Mouse (Mus musculus) spleen, adult 12 weeks (tissue): ENCODE data around the gene Chrna10.

Experiments
- DNase-seq: peaks from one replicate; pipeline ENCODE4 v3.0.0; 2022; ENCODE audit warnings: low spot score

The Chrna10 gene

DNA sequence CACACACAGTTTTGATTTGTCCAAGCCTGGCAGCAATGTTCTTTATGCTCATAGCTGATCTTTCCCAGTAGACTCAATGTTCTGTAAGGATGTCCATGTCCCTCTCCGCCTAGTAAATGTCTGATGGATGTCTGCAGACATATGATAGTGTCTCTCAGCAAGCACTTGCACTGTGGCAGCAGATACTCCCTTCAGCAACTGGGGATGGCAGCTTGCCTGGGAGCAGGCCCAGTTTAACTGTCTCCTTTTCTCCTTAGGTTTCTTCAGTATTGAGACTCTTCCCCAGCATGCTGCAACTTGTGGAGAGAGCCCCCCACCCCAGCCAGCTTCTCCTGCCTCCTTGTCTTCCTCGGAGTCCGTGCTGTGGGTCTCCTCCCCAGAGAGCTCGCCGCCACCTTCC is 34.8 kb downstream of the Chrna10 start:
- no peak for DNase-seq

DNA sequence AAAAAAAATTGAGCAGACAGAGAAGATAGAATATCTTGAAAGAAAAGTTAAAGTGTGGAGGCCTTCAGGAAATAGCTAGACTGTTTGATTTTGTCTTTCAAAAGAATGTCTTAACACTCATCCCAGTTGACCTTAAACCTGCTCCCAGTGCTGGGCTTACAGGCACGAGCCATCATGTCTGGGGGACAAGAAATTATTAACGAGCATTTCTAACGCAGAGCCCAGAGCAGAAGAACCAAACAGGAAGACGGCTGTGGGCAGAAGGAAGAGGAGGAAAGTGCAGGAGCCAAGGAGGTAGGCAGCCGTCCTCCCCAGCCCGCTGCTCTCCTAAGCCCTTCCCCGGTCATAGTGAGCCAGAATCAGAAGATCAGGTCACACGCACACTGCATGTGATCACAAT is 36.3 kb downstream of the Chrna10 start:
- no peak for DNase-seq

DNA sequence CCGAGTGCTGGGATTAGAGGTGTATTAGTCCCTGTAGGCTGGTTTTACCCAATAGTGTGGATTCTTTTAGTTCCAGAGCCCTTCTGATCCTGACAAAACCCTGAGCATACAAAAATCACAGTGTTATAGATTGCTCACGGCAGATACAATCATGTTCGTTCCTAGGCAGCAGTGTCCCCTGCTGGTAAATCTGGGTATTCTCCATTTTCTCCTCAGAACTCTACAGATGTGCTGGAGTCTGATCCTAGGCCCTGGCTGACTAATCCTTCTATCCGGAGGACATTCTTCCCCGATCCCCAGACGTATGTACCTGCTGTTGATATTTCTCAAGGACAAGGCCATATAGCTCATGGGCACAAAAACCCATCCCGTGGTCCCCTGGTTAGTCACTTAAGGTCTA is 38.1 kb downstream of the Chrna10 start:
- no peak for DNase-seq

DNA sequence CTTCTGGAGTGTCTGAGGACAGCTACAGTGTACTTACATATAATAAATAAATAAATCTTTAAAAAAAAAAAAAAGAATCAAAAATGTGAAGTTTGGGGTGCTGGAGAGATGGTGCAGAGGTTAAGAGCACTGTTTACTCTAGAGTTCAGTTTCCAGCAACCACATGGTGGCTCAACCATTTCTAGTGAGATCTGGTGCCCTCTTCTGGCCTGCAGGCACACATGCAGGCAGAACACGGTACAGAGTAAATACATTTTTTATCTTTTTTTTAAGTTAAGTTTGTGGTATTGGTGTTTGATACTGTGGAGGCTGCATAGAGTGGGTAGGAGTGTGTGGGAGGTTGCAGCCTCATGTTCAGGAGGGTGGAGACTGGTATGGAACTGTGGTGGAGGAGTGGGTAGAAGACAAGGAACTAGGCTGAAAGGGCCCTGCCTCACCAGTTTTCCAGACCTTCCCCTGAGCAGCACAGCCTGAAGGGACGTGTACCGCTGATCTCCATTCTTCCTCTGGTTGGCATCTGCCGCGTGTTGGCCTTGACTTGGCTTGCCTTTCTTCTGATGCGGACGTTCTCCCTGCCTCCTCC is 39.8 kb downstream of the Chrna10 start:
- peak; percentile 15 for DNase-seq

DNA sequence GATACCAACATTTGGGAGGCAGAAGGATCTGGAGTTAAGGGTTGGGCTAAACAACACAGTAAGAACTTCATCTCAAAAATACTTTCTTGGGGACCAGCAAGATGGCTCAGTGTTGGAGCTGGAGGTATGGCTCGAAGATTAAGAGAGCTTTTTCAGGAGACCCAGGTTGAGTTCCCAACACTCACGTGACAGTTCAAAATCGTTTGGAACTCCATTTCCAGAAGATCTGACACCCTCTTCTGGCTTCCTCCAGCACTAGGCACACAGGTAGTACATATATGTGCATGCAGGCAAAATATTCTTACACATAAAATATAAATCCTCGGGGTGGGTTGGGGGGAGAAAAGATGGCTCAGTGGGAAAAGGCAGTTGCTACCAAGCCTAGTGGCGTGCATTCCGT is 50.3 kb downstream of the Chrna10 start:
- DNase-seq: no peak

DNA sequence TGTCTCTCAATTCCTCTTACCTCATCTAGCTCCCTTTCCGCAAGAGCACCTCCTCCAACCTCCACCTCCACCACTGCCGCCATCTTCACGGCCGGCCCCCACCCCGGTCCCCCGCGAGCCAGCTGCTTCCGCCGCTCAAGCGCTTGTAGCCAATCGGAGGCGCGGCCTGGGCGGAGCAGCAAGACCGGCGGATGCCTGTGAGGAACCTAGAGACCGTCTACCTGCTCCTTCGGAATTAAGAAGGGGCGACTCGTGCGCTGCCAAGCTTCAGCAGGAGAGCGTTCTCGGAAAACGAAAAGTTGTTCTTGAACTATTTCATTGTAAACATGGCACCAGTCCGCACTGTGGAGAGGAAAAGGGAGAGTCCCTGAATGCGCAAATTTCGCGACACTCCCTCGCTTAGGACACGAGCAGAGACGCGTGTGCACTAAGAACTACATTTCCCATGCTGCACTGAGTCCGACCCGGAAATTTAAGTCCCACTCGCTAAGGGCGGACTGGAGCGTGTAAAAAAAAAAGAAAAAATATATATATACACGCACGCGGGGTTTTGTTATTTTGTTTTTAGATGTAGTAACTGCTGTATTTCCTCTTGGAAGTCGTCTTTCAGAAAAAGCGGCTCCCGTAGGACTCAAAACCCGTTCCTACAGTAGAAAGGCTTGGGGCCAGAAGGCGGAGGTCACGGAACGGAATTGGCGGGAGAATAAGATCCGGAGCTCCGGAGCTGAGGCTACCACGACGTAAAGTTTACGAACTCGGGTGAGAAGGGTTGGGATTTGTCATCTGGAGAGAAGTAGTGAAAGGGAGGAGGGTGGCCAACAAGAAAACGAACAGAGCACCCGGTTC is 51.4 kb downstream of the Chrna10 start, which contains the start of the genes Rnf121, Xndc1 and Xntrpc:
Gene Rnf121, minus strand, starts transcription at position 424 of the 846 bp plus-strand sequence.
Gene Xndc1, plus strand, starts transcription at position 466 of the 846 bp plus-strand sequence.
Gene Xntrpc, plus strand, starts transcription at position 668 of the 846 bp plus-strand sequence.
- peak; percentile 91 for DNase-seq

DNA sequence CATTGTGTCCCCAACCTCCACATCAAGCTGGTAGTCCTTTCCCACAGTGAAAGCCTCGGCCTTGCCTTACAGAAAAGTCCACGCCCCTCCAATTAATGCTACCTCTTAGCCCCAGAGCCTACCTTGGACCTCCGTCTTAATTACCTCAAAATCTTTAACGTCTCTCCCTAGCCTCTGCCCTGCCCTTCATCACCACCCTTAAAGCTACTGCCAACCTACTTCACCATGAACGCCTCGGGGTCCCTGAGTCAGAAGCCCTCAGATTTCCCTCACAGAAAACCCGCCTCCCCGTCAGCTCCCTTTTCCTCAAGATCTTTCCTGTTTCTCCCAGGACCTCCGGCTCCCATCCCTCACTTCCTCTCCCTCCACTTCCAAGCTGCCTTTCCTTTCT is 52.0 kb downstream of the Chrna10 start:
- no peak for DNase-seq

DNA sequence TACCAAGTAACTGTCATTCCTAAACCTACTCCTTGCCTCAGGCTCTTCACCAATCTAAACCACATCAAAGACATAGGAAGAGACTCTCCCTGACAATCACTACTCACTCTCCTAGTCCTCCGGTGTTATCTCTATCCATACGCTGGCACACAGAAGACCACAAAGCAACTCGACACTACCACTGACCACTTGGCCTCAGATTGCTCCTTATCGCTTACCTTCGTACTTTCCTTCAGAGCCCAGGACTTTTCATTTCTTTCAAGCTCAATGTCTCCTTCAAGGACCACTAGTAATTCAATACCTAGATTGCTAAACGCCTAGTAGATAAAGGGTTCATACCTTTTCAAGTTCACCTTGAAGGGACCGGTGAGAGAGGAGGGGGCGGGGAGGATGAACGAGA is 52.7 kb downstream of the Chrna10 start:
- DNase-seq: no peak

DNA sequence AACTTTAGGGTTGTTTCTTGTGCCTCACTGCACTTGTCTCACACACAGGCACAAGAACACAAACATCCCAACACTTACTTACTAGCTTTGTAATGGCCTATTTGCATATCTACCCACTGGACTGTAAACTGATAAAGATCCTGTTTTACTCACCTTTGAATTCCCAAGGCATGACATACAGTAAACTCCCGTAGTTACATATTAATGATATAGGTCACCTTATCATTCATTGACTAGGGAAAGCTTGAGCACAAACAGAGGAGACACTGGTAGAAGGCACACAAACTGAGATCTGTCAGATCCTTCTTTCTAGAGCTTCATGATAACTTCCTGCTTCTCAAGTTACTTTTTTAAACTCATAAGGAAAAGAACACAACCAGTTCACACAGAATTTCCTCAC is 54.4 kb downstream of the Chrna10 start:
- DNase-seq: no peak

DNA sequence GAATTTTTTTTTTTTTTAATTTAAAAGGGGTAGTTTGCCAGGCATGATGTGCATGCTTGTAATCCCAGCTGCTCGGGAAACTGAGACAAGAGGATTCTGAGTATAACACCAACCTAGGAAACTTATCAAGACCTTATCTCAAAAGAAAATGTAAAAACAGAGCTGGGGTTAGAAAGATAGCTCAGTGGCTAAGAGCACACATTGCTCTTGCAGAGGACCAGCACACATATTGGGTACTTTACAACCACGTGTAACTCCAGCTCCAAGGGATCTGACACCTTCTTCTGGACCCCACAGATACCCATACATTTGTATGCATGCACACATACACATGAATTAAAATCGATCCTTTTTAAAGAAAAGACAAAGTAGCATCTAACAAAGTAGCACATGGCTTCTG is 55.3 kb downstream of the Chrna10 start:
- no peak for DNase-seq
